Mouse (Mus musculus): ENCODE data around the gene Stk38l.
A peak's percentile ranks its signal among the peaks of the same experiment; 100 is the strongest.
"Not testable (repeated sequence)": the region's sequence is repeated elsewhere in the genome, so short reads cannot be mapped to it uniquely, and the experiment has no call there.

The Stk38l gene

GRCm38 (mm10) chr6:146738889-146739288 lies 14.1 kb downstream of the Stk38l start:
- DNase-seq, result no peak

GRCm38 (mm10) chr6:146740724-146741123 lies 15.9 kb downstream of the Stk38l start:
- DNase-seq, result no peak

GRCm38 (mm10) chr6:146741986-146742635 lies 17.3 kb downstream of the Stk38l start:
- DNase-seq, result no peak

GRCm38 (mm10) chr6:146744266-146744665 lies 19.5 kb downstream of the Stk38l start:
- DNase-seq, result not testable (repeated sequence)

GRCm38 (mm10) chr6:146745180-146745579 lies 20.4 kb downstream of the Stk38l start:
- DNase-seq, result no peak

GRCm38 (mm10) chr6:146746577-146746976 lies 21.8 kb downstream of the Stk38l start:
- no peak for DNase-seq

- DNase-seq, result no peak
Measured at GRCm38 (mm10) chr6:146747057-146747456, 22.3 kb downstream of the Stk38l start.

GRCm38 (mm10) chr6:146748271-146748670 lies 23.5 kb downstream of the Stk38l start:
- DNase-seq, result no peak

GRCm38 (mm10) chr6:146751671-146752070 lies 26.9 kb downstream of the Stk38l start:
- DNase-seq, result no peak

- DNase-seq, result no peak
Measured at GRCm38 (mm10) chr6:146752178-146752577, 27.4 kb downstream of the Stk38l start.

GRCm38 (mm10) chr6:146752612-146753011 lies 27.8 kb downstream of the Stk38l start:
- no peak for DNase-seq

GRCm38 (mm10) chr6:146753560-146754160 lies 28.9 kb downstream of the Stk38l start:
- DNase-seq, result no peak

- no peak for DNase-seq
Measured at GRCm38 (mm10) chr6:146755136-146755535, 30.3 kb downstream of the Stk38l start.

- DNase-seq, result no peak
Measured at GRCm38 (mm10) chr6:146755679-146756078, 30.9 kb downstream of the Stk38l start.

- no peak for DNase-seq
Measured at GRCm38 (mm10) chr6:146759027-146759426, 34.2 kb downstream of the Stk38l start.

- DNase-seq, result no peak
Measured at GRCm38 (mm10) chr6:146760022-146760421, 35.2 kb downstream of the Stk38l start.

- DNase-seq, result no peak
Measured at GRCm38 (mm10) chr6:146760736-146761135, 35.9 kb downstream of the Stk38l start.

- no peak for DNase-seq
Measured at GRCm38 (mm10) chr6:146762264-146762898, 37.6 kb downstream of the Stk38l start.

- no peak for DNase-seq
Measured at GRCm38 (mm10) chr6:146764593-146764992, 39.8 kb downstream of the Stk38l start.

- DNase-seq, result no peak
Measured at GRCm38 (mm10) chr6:146765270-146765669, 40.5 kb downstream of the Stk38l start.

- DNase-seq, result peak; percentile 61
Measured at GRCm38 (mm10) chr6:146768813-146769404, 44.1 kb downstream of the Stk38l start.

- peak; percentile 26 for DNase-seq
Measured at GRCm38 (mm10) chr6:146770005-146770745, 45.4 kb downstream of the Stk38l start.

GRCm38 (mm10) chr6:146770808-146771207 lies 46.0 kb downstream of the Stk38l start:
- DNase-seq, result no peak

All from kidney, postnatal 14 days (tissue).